Mouse (Mus musculus) erythroblast, embryonic 14.5 days (primary cell): ENCODE measurements around the gene Tgfbi.

Experiments
- GATA1 ChIP-seq: IDR thresholded peaks from 2 replicates; pipeline ENCODE4 v1.6.1; 2012; ENCODE audit warnings: low read length, inconsistent platforms, mixed read lengths
- TAL1 ChIP-seq: IDR thresholded peaks from 3 replicates; pipeline ENCODE4 v1.6.1; 2012; ENCODE audit warnings: low read length, inconsistent platforms, mixed read lengths

DNA sequence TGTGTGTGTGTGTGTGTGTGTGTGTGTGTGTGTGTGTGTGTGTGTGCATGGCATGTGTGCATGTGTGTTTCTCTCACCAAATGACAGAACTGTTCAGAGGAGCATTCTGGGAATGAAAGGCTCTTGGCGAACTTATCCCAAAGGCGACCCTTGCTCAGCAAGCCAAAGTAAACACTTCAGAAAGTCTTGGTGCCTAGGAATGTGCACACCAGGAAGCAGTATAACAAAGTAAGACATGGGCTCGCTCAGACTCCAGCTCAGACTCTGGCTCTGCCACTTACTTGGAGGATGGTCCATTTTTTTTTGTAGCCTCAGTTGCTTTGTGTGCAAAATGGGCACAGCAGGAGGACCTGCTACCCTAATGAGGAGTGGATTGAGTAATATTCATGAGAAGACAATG is 5.4 kb downstream of the Tgfbi start:
- TF ChIP-seq GATA1 (no peak), TAL1 (no peak)
